Mouse (Mus musculus) T-helper 2 cell (primary cell): Measurements from ENCODE around the gene Uba52.

Experiments
- in situ Hi-C: fragments of 300-600 bp; cut with MboI, MseI; formaldehyde crosslinking; loops from one replicate; pipeline ENCODE4 v1.15.1; 2025; ENCODE audit warnings: high pct_unique_total_duplicates

Gene Uba52

GRCm38 (mm10) chr8:70504851-70505250 lies 5.8 kb downstream of the Uba52 start:
- in situ Hi-C loops = loop anchor here (5.0 to 25.0 kb wide), 2 partner anchors 93 to 1157 kb away; partner anchors contain the start of gene Unc13a

- in situ Hi-C loops = loop anchor here (5.0 to 25.0 kb wide), 2 partner anchors 92 to 1158 kb away; partner anchors contain the start of gene Unc13a
These were observed 6.3 kb downstream of the Uba52 start for GRCm38 (mm10) chr8:70504291-70504716.

DNA sequence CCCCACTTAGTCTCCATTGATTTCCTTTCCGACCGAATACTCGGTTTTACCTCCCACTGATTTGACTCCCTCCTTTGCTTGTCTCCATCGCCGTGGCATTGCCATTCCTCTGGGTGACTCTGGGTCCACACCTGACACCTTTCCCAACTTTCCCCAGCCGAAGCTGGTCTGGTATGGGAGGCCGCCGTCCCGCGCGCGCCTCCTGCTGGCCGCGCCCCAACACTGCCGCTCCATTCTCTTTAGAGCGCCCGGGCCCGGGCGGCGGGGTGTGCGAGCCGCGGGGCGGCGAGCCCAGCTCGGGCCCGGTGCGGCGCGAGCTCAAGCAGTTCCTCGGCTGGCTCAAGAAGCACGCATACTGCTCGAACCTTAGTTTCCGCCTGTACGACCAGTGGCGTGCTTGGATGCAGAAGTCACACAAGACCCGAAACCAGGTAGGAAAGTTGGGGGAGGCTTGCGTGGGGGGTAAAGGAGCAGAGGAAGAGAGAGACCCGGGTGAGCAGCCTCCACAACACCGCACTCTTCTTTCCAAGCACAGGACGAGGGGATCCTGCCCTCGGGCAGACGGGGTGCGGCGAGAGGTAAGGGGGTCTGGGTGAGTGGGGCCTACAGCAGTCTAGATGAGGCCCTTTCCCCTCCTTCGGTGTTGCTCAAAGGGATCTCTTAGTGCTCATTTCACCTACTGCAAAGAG lies 7.4 kb downstream of the Uba52 start:
- in situ Hi-C loops = loop anchor here (5.0 to 25.0 kb wide), 2 partner anchors 91 to 1159 kb away; partner anchors contain the start of gene Unc13a

DNA sequence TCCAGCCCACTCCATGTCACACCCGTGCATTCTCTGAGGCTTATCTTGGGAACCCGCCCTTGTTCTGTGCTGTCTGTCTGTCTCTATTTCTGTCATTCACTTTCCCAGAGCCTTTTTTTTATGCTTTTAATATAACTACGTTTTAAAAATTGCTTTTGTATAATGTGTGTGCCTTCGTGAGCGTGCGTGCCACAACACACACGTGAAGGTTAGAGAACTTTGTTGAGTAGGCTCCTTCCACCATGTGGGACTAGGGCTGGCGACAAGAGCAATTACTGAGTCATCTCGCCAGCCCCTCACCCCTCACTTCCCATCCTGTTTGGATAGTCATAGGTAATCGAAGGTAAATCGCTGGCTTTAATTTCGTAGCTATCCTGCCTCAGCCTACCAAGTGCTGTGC lies 8.1 kb downstream of the Uba52 start:
- in situ Hi-C loops = loop anchor here (5.0 to 25.0 kb wide), 2 partner anchors 90 to 1160 kb away; partner anchors contain the start of gene Unc13a

DNA sequence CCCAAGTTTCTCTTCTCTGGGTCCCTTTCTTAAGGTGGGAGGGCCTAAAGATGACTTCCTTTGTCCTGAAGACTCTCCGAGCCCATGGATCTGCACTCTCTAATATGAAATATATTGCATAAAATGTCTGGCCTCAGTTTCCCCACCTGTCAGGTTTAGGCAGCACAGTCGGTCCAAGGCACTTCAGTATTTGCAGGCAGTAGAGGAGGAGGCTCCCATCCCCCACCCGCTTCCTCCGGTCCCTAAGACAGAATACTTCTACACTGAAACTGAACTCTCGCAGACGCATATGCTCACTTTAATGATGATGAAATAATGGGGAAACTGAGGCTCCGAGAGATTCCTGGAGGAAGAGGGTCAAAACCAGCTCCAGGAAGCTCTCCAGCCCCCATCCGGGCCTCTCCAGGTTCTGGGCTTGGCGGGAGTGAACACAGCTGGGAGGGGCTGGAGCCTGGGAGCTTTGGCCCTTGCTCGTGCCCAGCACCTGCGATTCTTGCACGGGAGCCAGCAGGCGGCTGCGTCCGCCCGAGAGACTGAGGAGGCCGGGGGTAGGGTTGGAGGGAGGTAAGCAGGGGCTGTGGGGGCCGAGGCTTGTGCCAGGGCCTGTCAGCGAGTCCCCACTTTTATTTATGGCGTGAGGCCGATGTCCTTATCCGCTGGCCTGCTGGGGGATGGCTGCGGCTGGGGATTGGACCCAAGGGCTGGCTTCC lies 8.6 kb downstream of the Uba52 start:
- in situ Hi-C loops = loop anchor here (5.0 to 25.0 kb wide), 2 partner anchors 90 to 1160 kb away; partner anchors contain the start of gene Unc13a

DNA sequence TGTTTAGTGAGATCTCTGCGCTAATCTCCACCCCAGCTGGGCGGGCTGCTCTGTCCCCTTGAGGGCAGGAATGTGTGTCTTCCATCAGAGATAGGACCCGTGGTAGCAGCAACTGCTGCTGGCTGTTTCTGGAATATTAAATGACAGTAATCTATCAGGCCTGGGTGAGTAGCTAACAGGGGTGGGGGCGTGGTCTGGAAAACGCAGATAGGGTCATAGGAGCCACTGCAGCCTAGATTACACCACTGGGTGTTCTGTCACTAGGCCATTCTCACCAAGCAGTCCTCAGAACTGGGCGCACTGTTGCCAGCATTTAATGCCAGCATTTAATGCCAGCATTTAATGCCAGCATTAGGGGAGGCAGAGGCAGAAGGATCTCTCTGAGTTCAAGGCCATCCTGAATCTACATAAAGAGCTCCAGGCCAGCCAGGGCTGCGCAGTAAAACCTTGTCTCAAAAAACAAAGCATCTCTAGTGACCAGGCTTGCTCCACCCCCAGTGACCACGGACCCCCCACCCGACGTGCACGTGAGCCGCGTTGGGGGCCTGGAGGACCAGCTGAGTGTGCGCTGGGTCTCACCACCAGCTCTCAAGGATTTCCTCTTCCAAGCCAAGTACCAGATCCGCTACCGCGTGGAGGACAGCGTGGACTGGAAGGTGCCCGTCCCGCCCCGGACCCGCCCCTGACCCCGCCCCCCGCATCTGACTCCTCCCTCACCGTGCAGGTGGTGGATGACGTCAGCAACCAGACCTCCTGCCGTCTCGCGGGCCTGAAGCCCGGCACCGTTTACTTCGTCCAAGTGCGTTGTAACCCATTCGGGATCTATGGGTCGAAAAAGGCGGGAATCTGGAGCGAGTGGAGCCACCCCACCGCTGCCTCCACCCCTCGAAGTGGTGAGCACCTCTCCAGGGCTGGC lies 10.0 kb downstream of the Uba52 start:
- in situ Hi-C loops = loop anchor here (5.0 to 25.0 kb wide), 2 partner anchors 88 to 1162 kb away; partner anchors contain the start of gene Unc13a

GRCm38 (mm10) chr8:70495771-70496062 lies 14.9 kb downstream of the Uba52 start:
- in situ Hi-C loops = no loop called here

DNA sequence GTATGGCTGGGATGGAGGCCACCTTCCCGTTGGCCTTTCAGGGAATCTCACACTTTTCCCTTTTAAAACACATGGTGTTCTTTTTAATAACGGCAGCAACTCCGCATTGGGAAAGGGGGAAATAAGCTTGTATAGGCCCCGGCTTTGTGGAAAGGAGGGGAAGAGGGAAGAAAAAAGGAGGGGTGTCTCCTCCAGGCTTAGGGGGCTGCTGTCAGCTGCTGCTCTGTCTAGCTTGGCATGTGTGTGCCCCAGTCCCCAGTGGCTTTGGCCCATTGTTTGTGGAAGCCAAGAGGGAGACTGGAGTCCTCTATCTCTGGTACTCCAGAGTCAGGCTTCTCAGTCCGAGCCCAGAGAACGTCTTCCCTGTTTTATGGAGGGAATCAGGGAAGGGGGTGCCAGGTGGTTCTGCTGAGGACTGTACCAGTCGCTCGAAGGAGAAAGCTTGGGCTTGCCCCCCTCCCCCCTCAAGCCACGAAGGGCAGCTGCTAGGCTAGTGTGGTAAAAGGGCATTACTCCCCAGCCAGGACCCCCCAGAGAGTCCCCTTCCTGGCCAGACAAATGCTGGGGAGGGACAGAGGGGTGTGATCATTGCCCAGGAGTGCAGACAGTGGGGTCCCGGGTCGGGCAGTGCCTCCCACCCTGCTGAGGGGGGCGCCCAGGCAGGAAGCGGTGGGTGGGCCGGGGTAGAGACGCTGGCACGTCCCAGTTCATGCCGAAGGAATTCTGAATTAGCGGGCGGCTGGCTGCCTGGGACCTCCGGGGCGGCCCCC lies 15.4 kb downstream of the Uba52 start:
- in situ Hi-C loops = no loop called here

DNA sequence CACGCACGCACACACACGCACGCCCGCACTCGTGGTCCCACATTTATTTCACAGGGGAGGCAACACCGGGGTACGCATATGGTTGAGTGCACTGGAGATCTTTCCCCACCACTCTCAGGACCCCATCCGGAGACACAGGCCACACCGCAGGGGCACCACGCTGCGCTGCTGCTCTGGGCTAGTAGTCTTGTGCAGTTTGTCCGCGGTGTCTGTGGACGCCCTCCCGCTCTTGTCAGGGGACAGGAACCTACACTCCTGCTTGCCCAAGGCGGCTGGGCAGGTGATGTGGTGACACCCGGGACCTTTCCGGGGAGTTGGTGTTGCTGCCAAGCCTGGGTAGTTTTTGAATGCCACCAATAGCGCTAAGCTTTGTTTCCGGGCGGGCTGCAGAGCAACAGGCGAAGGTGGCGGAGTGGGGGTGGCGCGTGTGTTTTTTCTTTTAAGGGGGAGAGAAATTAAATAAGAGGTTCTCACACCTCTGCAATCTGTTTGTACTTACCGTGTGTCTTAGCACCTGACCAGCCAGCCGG lies 16.1 kb downstream of the Uba52 start:
- in situ Hi-C loops = no loop called here

DNA sequence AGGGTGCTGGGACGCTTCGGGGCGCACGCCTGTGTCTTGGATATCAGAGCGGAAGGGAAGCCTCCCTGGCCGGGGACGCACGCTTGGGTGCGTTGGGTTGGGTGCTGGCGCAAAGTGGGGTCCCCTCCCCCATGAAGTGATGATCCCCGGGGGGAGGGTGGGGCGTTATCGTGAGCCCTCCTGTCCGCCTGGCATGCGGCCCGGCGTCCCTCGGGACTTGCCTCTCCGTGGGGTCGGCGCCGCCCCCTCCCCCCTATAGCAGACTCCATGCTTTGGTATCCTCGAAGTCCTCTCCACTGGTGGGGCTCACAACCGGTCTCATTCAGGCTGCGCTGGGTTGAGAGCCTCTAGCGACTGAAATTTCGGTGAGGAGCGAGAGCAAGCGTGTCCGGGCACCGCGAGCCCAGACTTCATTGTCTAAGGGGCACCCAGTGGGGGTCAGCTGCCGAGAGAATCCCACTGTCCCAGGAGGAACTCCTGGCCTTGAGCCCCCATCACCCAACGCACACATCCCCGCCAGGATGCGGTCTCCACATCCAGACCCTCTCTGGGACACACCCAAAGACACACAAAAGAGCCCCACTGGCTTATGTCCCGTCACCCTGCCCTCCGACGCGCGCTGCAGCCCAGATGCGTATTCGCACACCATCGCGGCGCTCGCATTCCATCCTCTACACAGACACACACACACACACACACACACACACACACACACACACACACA lies 16.7 kb downstream of the Uba52 start:
- in situ Hi-C loops = no loop called here

DNA sequence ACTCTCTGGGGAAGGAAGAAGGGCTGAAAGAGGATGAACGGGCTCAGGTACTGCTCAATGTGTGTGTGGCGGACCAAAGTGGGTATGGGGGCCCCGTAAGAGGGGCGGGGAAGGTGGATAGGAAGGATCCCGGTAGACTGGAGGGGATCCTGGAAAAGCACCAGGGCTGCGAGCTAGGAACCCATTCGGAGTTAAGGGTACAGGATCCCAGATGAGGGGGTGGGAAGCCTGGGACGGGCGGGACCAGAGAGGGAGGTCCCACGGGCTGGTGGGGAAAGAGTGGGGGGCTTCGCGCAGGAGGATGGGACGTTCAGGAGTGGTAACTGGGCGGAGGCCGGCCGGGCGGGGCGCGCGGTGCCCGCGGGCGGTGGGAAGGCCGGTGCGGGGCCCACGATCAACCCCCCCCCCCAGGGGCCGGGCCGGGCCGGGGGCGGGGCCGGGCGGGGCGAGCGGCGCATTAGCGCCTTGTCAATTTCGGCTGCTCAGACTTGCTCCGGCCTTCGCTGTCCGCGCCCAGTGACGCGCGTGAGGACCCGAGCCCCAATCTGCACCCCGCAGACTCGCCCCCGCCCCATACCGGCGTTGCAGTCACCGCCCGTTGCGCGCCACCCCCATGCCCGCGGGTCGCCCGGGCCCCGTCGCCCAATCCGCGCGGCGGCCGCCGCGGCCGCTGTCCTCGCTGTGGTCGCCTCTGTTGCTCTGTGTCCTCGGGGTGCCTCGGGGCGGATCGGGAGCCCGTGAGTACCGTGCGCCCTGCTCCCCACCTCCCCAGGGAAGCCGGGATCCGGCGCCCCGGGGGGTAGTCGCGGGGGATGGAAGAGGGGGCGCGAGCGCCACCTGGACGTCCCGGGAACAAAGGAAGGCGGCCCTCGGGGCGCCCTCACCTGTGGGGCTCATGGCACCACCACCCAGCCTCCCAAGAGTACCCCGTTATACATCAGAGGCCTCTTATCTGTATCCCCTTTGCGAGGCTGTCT lies 17.6 kb downstream of the Uba52 start, which contains the start of gene Crlf1:
Crlf1 (plus strand) TSS at position 495 of the 977 bp plus-strand sequence.
- in situ Hi-C loops = no loop called here

- in situ Hi-C loops = no loop called here
These were observed 19.6 kb downstream of the Uba52 start for GRCm38 (mm10) chr8:70490880-70491495.

GRCm38 (mm10) chr8:70490061-70490879 lies 20.3 kb downstream of the Uba52 start:
- in situ Hi-C loops = no loop called here

GRCm38 (mm10) chr8:70489576-70489975 lies 21.0 kb downstream of the Uba52 start:
- in situ Hi-C loops = no loop called here

DNA sequence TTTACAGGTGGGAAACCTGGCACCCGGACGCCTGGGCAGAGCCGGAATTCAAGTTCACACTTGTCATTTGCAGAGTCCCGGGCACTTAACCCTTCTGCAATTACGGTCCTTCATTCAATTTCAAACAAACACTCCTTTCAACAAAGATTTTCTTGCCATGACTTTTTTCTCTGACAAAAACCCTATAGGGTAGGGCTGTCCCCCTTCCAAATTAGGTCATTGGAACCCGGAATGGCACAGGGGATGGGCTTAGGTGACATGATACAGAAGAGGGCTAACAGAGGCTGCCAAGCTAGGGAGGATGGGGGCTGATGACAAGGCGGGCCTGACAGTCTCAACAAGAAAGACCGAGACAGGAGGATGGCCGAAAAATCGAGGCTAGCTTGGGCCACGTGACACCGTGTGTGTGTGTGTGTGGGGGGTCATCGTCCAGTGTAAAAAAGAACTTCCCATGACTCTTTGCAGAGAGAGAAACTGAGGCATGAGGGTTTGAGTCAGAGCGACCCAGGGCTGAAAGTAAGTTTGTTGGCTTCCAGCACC lies 21.6 kb downstream of the Uba52 start:
- in situ Hi-C loops = no loop called here

DNA sequence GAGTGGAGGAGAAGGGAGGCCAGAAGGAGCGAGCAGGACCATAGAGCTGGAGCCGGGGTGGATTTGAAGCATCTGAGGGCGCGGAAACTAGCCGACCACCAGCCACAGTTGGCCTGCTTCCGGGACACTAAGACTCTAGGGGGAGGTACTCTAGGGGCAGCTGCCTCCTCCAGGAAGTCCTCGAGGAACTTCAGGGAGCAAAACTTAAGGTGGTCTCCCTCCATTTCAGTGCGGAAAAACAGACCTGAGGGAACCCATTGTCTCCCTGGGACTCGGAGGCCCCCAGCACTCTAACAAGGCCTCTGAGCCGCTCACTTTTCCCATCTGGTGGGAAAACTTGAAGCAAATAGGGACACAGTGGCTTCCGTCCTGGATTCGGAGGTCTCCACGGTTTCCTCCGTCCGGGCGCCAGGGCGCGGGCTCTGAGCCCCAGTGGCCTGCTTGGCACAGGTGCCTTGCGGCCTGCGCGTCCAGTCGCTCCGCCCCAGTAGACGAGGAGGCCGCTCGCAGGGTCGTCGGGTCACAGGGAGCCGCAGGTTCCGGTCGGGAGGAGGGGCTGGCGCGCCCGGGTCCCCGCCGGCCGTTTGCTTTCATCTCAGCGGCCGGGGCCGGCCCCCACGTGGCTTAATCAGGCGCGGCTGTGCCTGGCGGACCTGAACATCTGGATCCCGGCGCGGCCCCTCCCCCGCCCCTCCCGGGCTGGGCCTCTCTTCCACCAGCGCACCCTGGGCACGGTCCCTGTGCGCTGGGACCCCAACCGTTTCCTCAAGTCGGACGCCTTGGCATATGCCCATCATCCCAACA lies 22.4 kb downstream of the Uba52 start:
- in situ Hi-C loops = no loop called here
